Mouse (Mus musculus) erythroid progenitor cell, adult 5-6 weeks (primary cell): ENCODE results near the gene Tmem63c. TPM values are rescaled to one million over a fixed set of nuclear protein-coding genes. Genes with fewer than 3 reads are reported as not detected.

ENCODE experiments used
- ATAC-seq: replicated peaks from 2 replicates; pipeline ENCODE4 v1.8.0; 2016; ENCODE audit warnings: moderate number of reproducible peaks, mild to moderate bottlenecking, moderate TSS enrichment, inconsistent platforms; ENCODE audit not compliant: poor library complexity, low FRiP score, severe bottlenecking
- total RNA-seq, 2 experiments: library from RNA; stranded (forward) in 1 of 2; stranded (reverse) in 1 of 2; fragments of 150-400 nt in 1 of 2; fragments of 186-747, 209-891 nt in 1 of 2; gene quantifications; 2 replicates each; pipeline versions ENCODE4 v1.2.3 to v1.2.4; 2015 to 2017; ENCODE audit warnings: low replicate concordance in 2 of 2

Gene Tmem63c
- total RNA-seq, 2 experiments from 2014 or later, result 0.53 TPM; not detected in 1

GRCm38 (mm10) chr12:86999283-86999820 is 21.8 kb upstream of the Tmem63c start:
- ATAC-seq, result no peak

DNA sequence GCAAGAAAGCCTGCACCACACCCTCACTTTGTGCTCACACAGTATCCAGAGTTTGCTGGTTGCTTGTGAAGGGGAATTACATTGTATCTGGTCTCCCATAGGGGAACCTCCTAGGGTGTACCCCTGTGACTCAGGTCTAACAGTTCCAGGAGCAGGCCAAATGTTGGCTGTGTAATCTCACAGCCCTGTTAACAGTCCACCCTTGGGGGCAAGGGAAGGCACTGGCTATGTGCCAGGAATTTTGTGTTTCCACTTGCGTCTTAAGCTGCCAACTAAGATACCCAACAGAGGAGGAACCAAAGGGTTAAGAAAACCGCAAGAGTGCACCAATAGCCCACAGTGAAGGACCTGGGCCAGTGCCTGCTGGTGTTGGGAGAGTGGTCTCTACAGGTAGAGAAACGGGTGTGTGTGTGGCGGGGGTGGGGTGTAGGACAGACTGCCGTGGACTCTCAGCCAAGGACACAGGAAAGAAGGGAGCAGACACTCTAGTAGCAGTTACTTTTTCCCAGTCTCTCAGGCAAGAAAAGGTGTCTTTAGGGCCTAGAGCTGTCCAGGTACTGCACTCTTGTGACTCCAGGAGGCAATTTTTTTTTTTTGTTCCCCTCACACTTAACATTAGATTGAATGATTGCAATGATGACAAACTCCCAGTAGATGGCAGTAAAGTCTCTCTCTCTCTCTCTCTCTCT is 20.8 kb upstream of the Tmem63c start:
- ATAC-seq, result no peak

GRCm38 (mm10) chr12:87000840-87001176 is 20.3 kb upstream of the Tmem63c start:
- no peak for ATAC-seq

DNA sequence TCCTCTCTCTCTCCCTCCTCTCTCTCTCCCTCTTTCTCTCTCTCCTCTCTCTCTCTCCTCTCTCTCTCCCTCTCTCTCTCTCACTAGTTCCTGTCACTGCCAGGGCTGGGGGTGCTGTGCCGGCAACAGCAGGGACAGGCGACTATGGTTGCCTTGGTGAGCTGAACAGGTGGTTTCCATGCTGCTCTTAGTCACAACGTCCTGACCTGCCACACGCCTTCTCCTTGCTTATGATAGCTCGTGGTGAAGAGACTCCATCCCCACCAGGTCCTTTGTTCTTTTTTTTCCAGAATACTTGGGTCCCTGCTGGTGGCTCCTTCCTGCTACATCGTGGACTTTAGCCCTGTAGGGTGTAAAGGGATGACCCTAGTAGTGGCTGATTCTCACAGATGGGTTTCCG is 18.9 kb upstream of the Tmem63c start:
- no peak for ATAC-seq

- ATAC-seq, result no peak
Measured at GRCm38 (mm10) chr12:87002815-87003214, 18.3 kb upstream of the Tmem63c start.

GRCm38 (mm10) chr12:87003606-87004005 is 17.5 kb upstream of the Tmem63c start:
- ATAC-seq, result no peak

DNA sequence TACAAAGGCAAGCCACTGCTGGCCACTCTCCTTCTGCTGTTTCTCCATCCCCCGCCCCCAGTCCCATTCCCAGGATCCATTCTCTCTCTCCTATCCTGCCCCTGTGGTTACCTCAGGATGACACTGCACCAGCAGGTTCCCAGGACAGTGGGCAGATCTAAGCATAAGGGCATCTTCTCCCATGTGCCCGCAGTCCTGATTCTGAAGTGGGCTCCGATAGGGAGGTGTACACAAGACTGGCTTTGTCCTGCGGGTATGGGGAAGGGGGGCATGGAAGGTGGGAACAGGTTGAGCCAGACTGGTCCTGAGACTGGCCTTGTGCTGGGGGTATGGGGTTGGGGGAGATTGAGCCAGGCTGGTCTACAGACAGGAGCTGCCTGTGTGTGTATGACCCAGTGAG is 16.5 kb upstream of the Tmem63c start:
- ATAC-seq, result no peak

- ATAC-seq, result 0 out of 2 replicates have a peak, but pooled peaks have one; percentile 39
Measured at GRCm38 (mm10) chr12:87017041-87017440, 4.1 kb upstream of the Tmem63c start.

DNA sequence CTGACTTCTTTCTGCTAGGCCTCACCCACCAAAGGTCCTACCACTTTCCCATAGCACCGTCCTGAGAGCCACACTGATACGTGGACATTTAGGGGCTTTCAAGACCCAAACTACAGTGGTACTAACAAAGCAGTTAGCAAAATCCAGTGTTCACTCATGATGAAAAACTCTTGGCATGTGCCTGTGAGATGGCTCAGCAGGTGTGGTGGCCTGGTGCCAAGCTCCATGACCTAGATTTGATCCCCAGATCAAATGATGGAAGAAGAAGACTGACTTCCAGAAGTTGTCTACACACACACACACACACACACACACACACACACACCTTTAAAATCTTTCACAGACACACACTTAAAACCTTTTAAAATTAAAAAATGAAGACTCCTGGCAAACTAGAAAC is 2.4 kb upstream of the Tmem63c start:
- no peak for ATAC-seq

- no peak for ATAC-seq
Measured at GRCm38 (mm10) chr12:87022006-87022405, 866 bp downstream of the Tmem63c start.

DNA sequence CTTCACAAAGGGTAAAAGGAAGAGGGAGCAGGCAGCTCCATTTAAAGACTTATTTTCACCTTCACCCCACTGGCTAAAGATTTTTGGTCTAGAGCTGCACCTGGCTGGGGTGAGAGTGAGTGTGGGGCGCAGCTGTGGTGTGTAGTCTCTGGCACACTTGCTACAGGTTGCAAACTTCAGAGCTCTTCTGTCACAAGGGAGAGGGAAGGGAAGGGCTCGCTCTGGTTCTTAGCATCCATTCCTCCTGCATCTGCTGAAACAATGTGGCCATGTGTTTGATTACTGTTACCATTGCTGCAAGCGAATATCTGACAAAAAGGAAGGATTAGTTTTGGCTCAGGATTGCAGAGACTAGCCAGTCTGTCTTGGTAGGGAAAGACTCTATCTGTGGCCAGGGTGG is 2.3 kb downstream of the Tmem63c start:
- ATAC-seq, result no peak

DNA sequence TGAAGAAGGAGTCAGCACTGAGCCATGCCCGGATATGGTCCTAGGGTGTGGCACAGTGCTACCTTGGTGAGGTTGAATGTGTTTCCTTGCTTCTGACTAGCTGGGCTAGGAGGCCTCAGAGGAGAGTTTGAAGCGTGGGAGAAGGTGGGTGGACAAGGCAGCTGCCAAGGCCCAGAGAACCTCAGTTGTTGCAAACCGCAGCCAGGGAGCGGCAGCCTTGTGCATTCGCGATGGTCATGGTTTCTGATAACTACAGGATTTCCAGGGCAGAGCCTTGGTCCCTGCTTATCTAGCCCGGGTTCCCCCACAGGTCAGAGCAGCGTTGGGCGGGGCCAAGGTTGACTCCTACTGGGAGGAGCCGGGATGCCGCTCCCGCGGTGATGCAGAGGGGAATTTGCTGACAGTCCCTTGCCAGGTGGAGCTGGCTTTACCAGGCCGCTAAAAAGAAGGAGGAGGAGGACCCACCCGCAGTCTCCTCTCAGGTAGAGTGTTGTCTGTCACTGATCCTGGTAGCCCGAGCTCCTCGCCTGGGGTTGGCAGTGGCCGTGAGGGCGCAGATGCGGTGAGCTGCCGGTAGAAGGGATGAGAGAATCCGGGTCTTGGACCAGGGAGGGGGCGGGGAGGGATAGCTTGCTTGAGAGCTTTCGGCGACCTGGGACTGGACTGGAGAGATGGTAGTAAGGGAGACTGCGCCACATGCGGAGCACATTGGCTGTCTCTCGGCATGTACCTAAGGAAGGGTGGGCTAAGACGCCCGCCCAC is 5.2 kb downstream of the Tmem63c start:
- 0 out of 2 replicates have a peak, but pooled peaks have one; percentile 40 for ATAC-seq

GRCm38 (mm10) chr12:87026871-87027240 is 5.7 kb downstream of the Tmem63c start:
- ATAC-seq, result no peak

- no peak for ATAC-seq
Measured at GRCm38 (mm10) chr12:87027391-87027790, 6.3 kb downstream of the Tmem63c start.

- ATAC-seq, result no peak
Measured at GRCm38 (mm10) chr12:87028068-87028467, 6.9 kb downstream of the Tmem63c start.

DNA sequence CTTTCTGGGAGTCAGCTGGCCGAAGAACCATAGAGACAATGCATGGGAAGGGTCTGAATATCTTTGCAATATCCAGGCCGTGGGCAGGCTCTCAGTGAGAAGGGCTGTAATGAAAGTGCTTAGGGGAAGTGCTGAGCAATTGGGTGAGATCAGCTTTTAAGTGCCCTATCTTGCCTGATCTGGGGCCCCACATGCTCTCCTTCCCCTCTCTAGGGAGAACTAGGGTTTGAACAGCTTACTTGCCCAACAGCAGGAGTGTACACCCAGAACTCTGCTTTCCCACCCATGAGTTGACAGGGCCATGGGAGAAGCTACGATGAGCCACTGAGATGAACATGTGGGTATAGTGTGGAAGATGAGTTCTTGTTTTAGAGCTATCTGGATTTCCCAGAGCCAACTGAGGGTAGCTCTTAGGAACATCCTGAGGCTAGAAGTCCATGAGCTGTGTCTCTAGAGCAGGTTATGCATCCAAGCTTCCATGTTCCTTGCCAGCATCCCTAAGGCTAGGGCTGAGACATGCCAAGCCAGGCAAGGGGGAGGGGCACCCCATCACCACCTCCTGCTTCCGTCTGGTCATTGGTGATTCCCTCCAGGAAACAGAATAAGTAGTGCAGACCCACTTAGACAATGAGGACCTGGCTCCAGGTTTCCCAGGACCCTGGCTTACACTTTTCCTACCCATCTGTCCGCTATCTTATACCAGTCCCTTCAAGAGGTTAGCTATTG is 8.3 kb downstream of the Tmem63c start:
- ATAC-seq, result no peak

DNA sequence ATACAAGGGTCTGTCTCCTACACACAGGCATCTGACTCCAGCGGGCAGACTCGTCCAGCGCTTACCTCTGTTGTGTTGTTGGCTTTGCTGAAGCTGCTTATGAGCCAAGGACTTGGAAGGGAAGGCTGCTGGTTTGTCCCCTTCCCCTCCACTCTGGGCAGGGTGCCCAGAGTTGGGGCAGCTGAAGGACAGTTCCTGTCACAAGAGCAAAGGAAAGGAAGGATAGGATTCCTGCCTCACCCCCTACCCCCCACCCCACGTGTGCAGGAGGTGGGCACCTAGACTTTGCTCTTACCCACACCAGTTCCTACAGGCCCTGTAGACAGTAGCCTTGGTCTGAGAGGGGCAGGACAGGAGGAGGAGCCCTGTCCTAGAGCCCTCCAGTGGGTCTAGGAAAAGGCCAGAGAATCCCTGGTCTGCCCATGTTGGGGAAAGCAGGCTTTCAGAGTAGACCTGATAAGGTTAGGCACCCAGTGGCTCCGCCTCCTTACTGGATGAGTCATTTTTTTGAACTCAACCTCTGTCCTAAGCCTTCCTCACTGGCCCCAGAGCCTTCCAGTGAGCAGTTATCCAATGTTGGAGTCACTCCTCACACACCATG is 10.1 kb downstream of the Tmem63c start:
- ATAC-seq, result no peak

- no peak for ATAC-seq
Measured at GRCm38 (mm10) chr12:87036631-87037030, 15.5 kb downstream of the Tmem63c start.

- no peak for ATAC-seq
Measured at GRCm38 (mm10) chr12:87040166-87040565, 19.0 kb downstream of the Tmem63c start.

DNA sequence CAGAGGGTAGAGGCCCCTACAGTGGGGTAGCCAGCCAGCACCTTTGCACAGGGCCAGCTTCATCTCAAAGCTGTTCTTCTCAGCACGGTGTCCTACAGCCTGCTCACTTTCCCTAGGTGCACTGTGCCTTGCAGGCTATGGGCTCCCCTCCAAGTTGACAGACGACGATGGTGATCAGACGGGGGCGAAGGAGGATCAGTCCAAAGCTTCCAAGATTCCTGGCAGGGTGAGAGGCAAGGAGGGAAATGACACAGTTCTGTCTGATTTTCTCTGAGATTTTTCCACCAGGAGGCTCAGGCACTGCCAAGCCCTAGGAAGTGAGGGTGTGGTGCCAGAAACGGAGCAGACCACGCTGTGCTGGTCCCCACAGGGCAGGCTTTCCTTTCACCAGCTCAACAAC is 19.7 kb downstream of the Tmem63c start:
- ATAC-seq, result no peak
